Mouse (Mus musculus): ENCODE data around the gene Fastkd5. TPM values are rescaled to one million over a fixed set of nuclear protein-coding genes. Genes with fewer than 3 reads are reported as not detected.

Gene Fastkd5
- polyA plus RNA-seq, 1 experiment from 2014 or later: 19.7 TPM

Other genes with a start within 250 kb of the Fastkd5 start
- gene Cpxm1, start 232.5 kb downstream of the Fastkd5 start, polyA plus RNA-seq (2014; fragmentation: Nextera tagmentation; extraction: Ambion mirVana): 27.0 and 31.2 TPM in 2 replicates
- gene Gm28372, start 224.8 kb downstream of the Fastkd5 start, polyA plus RNA-seq (2014; fragmentation: Nextera tagmentation; extraction: Ambion mirVana): not detected in 2 replicates
- not detected in 2 replicates for gene 1700020A23Rik, start 224.8 kb downstream of the Fastkd5 start, polyA plus RNA-seq (2014; fragmentation: Nextera tagmentation; extraction: Ambion mirVana)
- gene Tmem239, start 223.5 kb downstream of the Fastkd5 start, polyA plus RNA-seq (2014; fragmentation: Nextera tagmentation; extraction: Ambion mirVana): not detected in 2 replicates
- 45.1 and 52.0 TPM in 2 replicates for gene Vps16, start 205.7 kb downstream of the Fastkd5 start, polyA plus RNA-seq (2014; fragmentation: Nextera tagmentation; extraction: Ambion mirVana)
- gene Pced1a, start 205.3 kb downstream of the Fastkd5 start, polyA plus RNA-seq (2014; fragmentation: Nextera tagmentation; extraction: Ambion mirVana): 7.4 and 7.9 TPM in 2 replicates
- 72.9 and 79.7 TPM in 2 replicates for gene Ptpra, start 179.7 kb downstream of the Fastkd5 start, polyA plus RNA-seq (2014; fragmentation: Nextera tagmentation; extraction: Ambion mirVana)
- gene Mrps26, start 66.3 kb downstream of the Fastkd5 start, polyA plus RNA-seq (2014; fragmentation: Nextera tagmentation; extraction: Ambion mirVana): 78.4 and 79.9 TPM in 2 replicates
- gene Oxt, start 53.9 kb downstream of the Fastkd5 start, polyA plus RNA-seq (2014; fragmentation: Nextera tagmentation; extraction: Ambion mirVana): not detected in 2 replicates
- 1.1 and 1.3 TPM in 2 replicates for gene Avp, start 47.5 kb downstream of the Fastkd5 start, polyA plus RNA-seq (2014; fragmentation: Nextera tagmentation; extraction: Ambion mirVana)
- gene Ubox5, start within 50 bp of the Fastkd5 start, polyA plus RNA-seq (2014; fragmentation: Nextera tagmentation; extraction: Ambion mirVana): 8.9 and 10.4 TPM in 2 replicates
- gene Lzts3, start 12.8 kb upstream of the Fastkd5 start, polyA plus RNA-seq (2014; fragmentation: Nextera tagmentation; extraction: Ambion mirVana): 0.66 and 0.69 TPM in 2 replicates
- 41.3 and 44.7 TPM in 2 replicates for gene Ddrgk1, start 34.6 kb upstream of the Fastkd5 start, polyA plus RNA-seq (2014; fragmentation: Nextera tagmentation; extraction: Ambion mirVana)
- 88.7 and 91.0 TPM in 2 replicates for gene Itpa, start 37.6 kb upstream of the Fastkd5 start, polyA plus RNA-seq (2014; fragmentation: Nextera tagmentation; extraction: Ambion mirVana)
- gene Slc4a11, start 67.5 kb upstream of the Fastkd5 start, polyA plus RNA-seq (2014; fragmentation: Nextera tagmentation; extraction: Ambion mirVana): 0.17 and 0.32 TPM in 2 replicates

Data from heart, embryonic 11.5 days (tissue).